In the genomic region with DNA sequence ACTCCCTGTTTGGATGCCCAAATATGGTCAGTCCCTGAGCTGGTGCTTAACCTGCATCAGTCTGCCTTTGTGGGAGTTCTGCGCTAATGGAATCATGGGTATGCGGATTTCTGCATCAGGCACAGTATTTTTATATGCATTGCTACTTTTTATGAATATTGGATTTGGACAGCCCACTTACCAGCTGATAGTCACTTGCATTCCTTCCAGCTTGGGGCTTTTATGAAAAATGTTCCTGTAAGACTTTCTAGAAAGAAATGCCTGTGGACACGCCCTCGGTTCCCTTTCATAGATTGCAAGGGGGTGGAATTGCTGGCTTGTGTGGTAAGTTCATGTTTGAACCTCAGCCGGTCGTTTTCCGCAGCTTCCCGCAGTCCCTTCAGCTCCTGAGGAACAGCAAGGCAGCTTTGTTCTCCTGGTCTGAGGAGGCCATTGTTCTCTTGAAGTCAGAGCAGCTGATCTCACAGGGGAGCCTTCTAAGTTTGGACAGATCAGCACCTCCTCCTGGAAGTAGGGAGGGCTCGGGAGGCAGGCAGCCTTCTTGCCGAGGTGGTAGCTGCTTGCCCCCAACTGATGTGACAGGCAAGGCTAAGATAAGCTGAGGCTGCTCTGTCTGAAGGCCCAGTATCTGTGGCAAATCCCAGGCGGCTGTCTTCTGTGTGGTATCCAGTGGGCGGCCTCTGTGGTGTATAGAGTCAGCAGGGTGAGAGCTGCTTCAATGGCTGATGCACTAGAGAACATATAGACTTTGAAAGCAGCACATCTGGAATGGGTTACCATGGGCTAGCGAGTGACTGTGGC, we compare ENCODE assay signal across 8 mouse cellular contexts.
A peak's percentile ranks its signal among the peaks of the same experiment; 100 is the strongest.
DNase-seq lines count a peak whose midpoint lies in the region; ATAC-seq and TF ChIP-seq lines count a peak whose summit lies in the region.

No protein-coding gene starts in this region.

- peak; percentile 10 for DNase-seq in forebrain, embryonic 14.5 days (ENCODE audit: low spot score)
- peak; percentile 52 for DNase-seq in midbrain, embryonic 10.5 days (ENCODE audit: low spot score)
- DNase-seq in gastrocnemius, adult 18-20 months (ENCODE audit: low spot score) = no peak
- no peak for DNase-seq in cerebellum, adult 8-10 months

- no peak for TF ChIP-seq CTCF in olfactory bulb, adult 2 months (IDR thresholded peaks at IDR 0.05; ENCODE audit: insufficient read depth, low read depth, low read length)

- peaks cover 6% of the 10 kb centered on the region for H3K4me1 ChIP-seq in forebrain, embryonic 14.5 days (ENCODE audit: control insufficient read depth, insufficient read depth, low read length)
- peaks cover 7% of the 10 kb centered on the region for H3K4me1 ChIP-seq in forebrain, embryonic 15.5 days
- H3K4me1 ChIP-seq in midbrain, embryonic 10.5 days = peaks cover 46% of the 10 kb centered on the region
- H3K4me1 ChIP-seq in midbrain, embryonic 16.5 days (ENCODE audit: control insufficient read depth, insufficient read depth, low read length) = peaks cover 10% of the 10 kb centered on the region; the same call in 1 of the 2 replicates
- H3K4me1 ChIP-seq in hindbrain, embryonic 12.5 days = peaks cover 23% of the 10 kb centered on the region
- H3K4me1 ChIP-seq in olfactory bulb, adult 2 months (ENCODE audit: control insufficient read depth, insufficient read depth, low read length) = peaks cover 39% of the 10 kb centered on the region

- no peaks in the 10 kb centered on the region for H3K9me3 ChIP-seq in forebrain, embryonic 14.5 days (replicated peaks; ENCODE audit: control insufficient read depth, low read length)
- H3K9me3 ChIP-seq in forebrain, embryonic 15.5 days = no peaks in the 10 kb centered on the region
- H3K9me3 ChIP-seq in midbrain, embryonic 10.5 days (replicated peaks) = no peaks in the 10 kb centered on the region
- no peaks in the 10 kb centered on the region for H3K9me3 ChIP-seq in midbrain, embryonic 16.5 days (replicated peaks; ENCODE audit: control insufficient read depth, low read length, poor library complexity, severe bottlenecking)
- H3K9me3 ChIP-seq in hindbrain, embryonic 12.5 days (replicated peaks) = no peaks in the 10 kb centered on the region

- no peak overlapping the region for H3K9ac ChIP-seq in forebrain, embryonic 14.5 days (ENCODE audit: low read length)
- no peak overlapping the region for H3K9ac ChIP-seq in forebrain, embryonic 15.5 days (replicated peaks)
- H3K9ac ChIP-seq in midbrain, embryonic 16.5 days (ENCODE audit: low read depth, low read length) = no peak overlapping the region
- no peak overlapping the region for H3K9ac ChIP-seq in hindbrain, embryonic 12.5 days

- no peak overlapping the region for H3K4me2 ChIP-seq in forebrain, embryonic 14.5 days (ENCODE audit: low read length)
- no peak overlapping the region for H3K4me2 ChIP-seq in forebrain, embryonic 15.5 days (replicated peaks)
- H3K4me2 ChIP-seq in midbrain, embryonic 16.5 days (ENCODE audit: low read length) = no peak overlapping the region
- 0 out of 2 replicates have a peak overlapping the region, but pooled peaks have one; percentile 24 for H3K4me2 ChIP-seq in hindbrain, embryonic 12.5 days (replicated peaks)

- no peak overlapping the region for H3K4me3 ChIP-seq in forebrain, embryonic 14.5 days (ENCODE audit: low read depth, low read length)
- H3K4me3 ChIP-seq in forebrain, embryonic 15.5 days = no peak overlapping the region
- H3K4me3 ChIP-seq in midbrain, embryonic 10.5 days = 0 out of 2 replicates have a peak overlapping the region, but pooled peaks have one; percentile 7
- no peak overlapping the region for H3K4me3 ChIP-seq in midbrain, embryonic 16.5 days (ENCODE audit: low read depth, low read length)
- H3K4me3 ChIP-seq in hindbrain, embryonic 12.5 days = no peak overlapping the region
- no peak overlapping the region for H3K4me3 ChIP-seq in olfactory bulb, adult 2 months (ENCODE audit: insufficient read depth, low read depth, low read length)

- no peaks in the 10 kb centered on the region for H3K36me3 ChIP-seq in forebrain, embryonic 14.5 days (ENCODE audit: control insufficient read depth, insufficient read depth, low read length)
- H3K36me3 ChIP-seq in forebrain, embryonic 15.5 days = no peaks in the 10 kb centered on the region
- H3K36me3 ChIP-seq in midbrain, embryonic 10.5 days = no peaks in the 10 kb centered on the region
- no peaks in the 10 kb centered on the region for H3K36me3 ChIP-seq in midbrain, embryonic 16.5 days (ENCODE audit: control insufficient read depth, insufficient read depth, low read length)
- 0 out of 2 replicates have a peak, but pooled peaks cover 5% of the 10 kb centered on the region for H3K36me3 ChIP-seq in hindbrain, embryonic 12.5 days

- no peak for ATAC-seq in forebrain, embryonic 14.5 days
- ATAC-seq in forebrain, embryonic 15.5 days (replicated peaks) = no peak
- no peak for ATAC-seq in midbrain, embryonic 16.5 days
- ATAC-seq in hindbrain, embryonic 12.5 days (ENCODE audit: low FRiP score) = 0 out of 2 replicates have a peak, but pooled peaks have one; percentile 21

- H3K27ac ChIP-seq in forebrain, embryonic 14.5 days (ENCODE audit: low read depth, low read length) = no peak overlapping the region
- H3K27ac ChIP-seq in forebrain, embryonic 15.5 days (replicated peaks) = no peak overlapping the region
- H3K27ac ChIP-seq in midbrain, embryonic 10.5 days (replicated peaks) = peak overlapping the region; percentile 24; the same call in 1 of the 2 replicates
- no peak overlapping the region for H3K27ac ChIP-seq in midbrain, embryonic 16.5 days (ENCODE audit: low read length)
- no peak overlapping the region for H3K27ac ChIP-seq in hindbrain, embryonic 12.5 days
- H3K27ac ChIP-seq in olfactory bulb, adult 2 months (ENCODE audit: insufficient read depth, low read depth, low read length) = peak overlapping the region; percentile 34; the same call in 1 of the 2 replicates

- H3K27me3 ChIP-seq in forebrain, embryonic 14.5 days (replicated peaks; ENCODE audit: control insufficient read depth, insufficient read depth, low read length) = no peaks in the 10 kb centered on the region
- no peaks in the 10 kb centered on the region for H3K27me3 ChIP-seq in forebrain, embryonic 15.5 days
- peaks cover 55% of the 10 kb centered on the region for H3K27me3 ChIP-seq in midbrain, embryonic 10.5 days (ENCODE audit: low read depth, poor library complexity, severe bottlenecking)
- H3K27me3 ChIP-seq in midbrain, embryonic 16.5 days (ENCODE audit: control insufficient read depth, insufficient read depth, low read depth, low read length) = no peaks in the 10 kb centered on the region
- peaks cover 20% of the 10 kb centered on the region; the same call in 1 of the 2 replicates for H3K27me3 ChIP-seq in hindbrain, embryonic 12.5 days

- 17% methylated on average over 13 of the region's 13 CpGs for WGBS in forebrain, embryonic 14.5 days
- 18% methylated on average over 13 of the region's 13 CpGs for WGBS in forebrain, embryonic 15.5 days
- WGBS in midbrain, embryonic 10.5 days = 16% methylated on average over 13 of the region's 13 CpGs
- 12% methylated on average over 13 of the region's 13 CpGs for WGBS in midbrain, embryonic 16.5 days
- 14% methylated on average over 13 of the region's 13 CpGs for WGBS in hindbrain, embryonic 12.5 days
- WGBS in olfactory bulb, adult 2 months = 28% methylated on average over 13 of the region's 13 CpGs

- TF ChIP-seq POLR2A in olfactory bulb, adult 2 months (IDR thresholded peaks at IDR 0.05; ENCODE audit: insufficient read depth, low read depth, low read length) = no peak

Comparison
In these comparisons a context has a peak if more than half of its experiments do, and no peak if none do; other contexts are left out.
1. H3K27ac ChIP-seq: peak in midbrain, embryonic 10.5 days (single experiment) and olfactory bulb, adult 2 months (single experiment); none in forebrain, embryonic 14.5 days (single experiment), forebrain, embryonic 15.5 days (single experiment), midbrain, embryonic 16.5 days (single experiment) and hindbrain, embryonic 12.5 days (single experiment).
2. DNase-seq: peak in forebrain, embryonic 14.5 days (single experiment) and midbrain, embryonic 10.5 days (single experiment); none in gastrocnemius, adult 18-20 months (single experiment) and cerebellum, adult 8-10 months (single experiment).